Mouse (Mus musculus) kidney, embryonic 14.5 days (tissue): Measurements from ENCODE around the gene Sost. TPM values are rescaled to one million over a fixed set of nuclear protein-coding genes. Genes with fewer than 3 reads are reported as not detected.

ENCODE experiments used
- ATAC-seq: fragments of 200-750 bp; cut with Nextera tagmentation; 2 replicates; pipeline ENCODE4 v1.8.0; 2017; ENCODE audit warnings: moderate number of reproducible peaks, mild to moderate bottlenecking, moderate TSS enrichment, moderate library complexity; ENCODE audit not compliant: low FRiP score, low TSS enrichment
- H3K27ac ChIP-seq: fragments of 300-500 bp; sonication (generic); 2 replicates; pipeline ENCODE4 v1.5.1; 2014; ENCODE audit warnings: low read depth, mild to moderate bottlenecking, low read length, moderate library complexity, mixed read lengths
- H3K27me3 ChIP-seq: fragments of 300-500 bp; sonication (generic); 2 replicates; pipeline ENCODE4 v1.6.1; 2014; ENCODE audit warnings: mild to moderate bottlenecking, low read length; ENCODE audit not compliant: control insufficient read depth, insufficient read depth
- H3K36me3 ChIP-seq: fragments of 300-500 bp; sonication (generic); 2 replicates; pipeline ENCODE4 v1.6.1; 2014; ENCODE audit warnings: low read length, mixed read lengths; ENCODE audit not compliant: control insufficient read depth, insufficient read depth
- H3K4me1 ChIP-seq: fragments of 300-500 bp; sonication (generic); 2 replicates; pipeline ENCODE4 v1.6.1; 2014; ENCODE audit warnings: low read length, mixed read lengths; ENCODE audit not compliant: control insufficient read depth, insufficient read depth
- H3K4me2 ChIP-seq: fragments of 300-500 bp; sonication (generic); replicated peaks from 2 replicates; pipeline ENCODE4 v1.6.1; 2014; ENCODE audit warnings: low read depth, mild to moderate bottlenecking, low read length
- H3K4me3 ChIP-seq: fragments of 300-500 bp; sonication (generic); 2 replicates; pipeline ENCODE4 v1.5.1; 2014; ENCODE audit warnings: mild to moderate bottlenecking, low read length
- H3K9ac ChIP-seq: fragments of 300-500 bp; sonication (generic); 2 replicates; pipeline ENCODE4 v1.6.1; 2014; ENCODE audit warnings: low read depth, mild to moderate bottlenecking, low read length, moderate library complexity
- H3K9me3 ChIP-seq: fragments of 300-500 bp; sonication (generic); 2 replicates; pipeline ENCODE4 v1.6.1; 2016; ENCODE audit warnings: low read length; ENCODE audit not compliant: control insufficient read depth
- WGBS: fragments of 180-500 bp; shearing (Covaris S2); extraction: QIAGEN DNeasy Blood & Tissue Kit; methylation state at CpG from one replicate; pipeline ENCODE4 v1.1.7; 2014; 5-methylcytosine and 5-hydroxymethylcytosine counted together
- polyA plus RNA-seq: library from polyadenylated mRNA; unstranded; fragments of >200 nt; fragmentation: Nextera tagmentation; extraction: Ambion mirVana; gene quantifications from 2 replicates; pipeline ENCODE4 v1.2.1, GENCODE M21; 2014

The Sost gene
- 0.09 and 0.73 TPM in 2 replicates for polyA plus RNA-seq

DNA sequence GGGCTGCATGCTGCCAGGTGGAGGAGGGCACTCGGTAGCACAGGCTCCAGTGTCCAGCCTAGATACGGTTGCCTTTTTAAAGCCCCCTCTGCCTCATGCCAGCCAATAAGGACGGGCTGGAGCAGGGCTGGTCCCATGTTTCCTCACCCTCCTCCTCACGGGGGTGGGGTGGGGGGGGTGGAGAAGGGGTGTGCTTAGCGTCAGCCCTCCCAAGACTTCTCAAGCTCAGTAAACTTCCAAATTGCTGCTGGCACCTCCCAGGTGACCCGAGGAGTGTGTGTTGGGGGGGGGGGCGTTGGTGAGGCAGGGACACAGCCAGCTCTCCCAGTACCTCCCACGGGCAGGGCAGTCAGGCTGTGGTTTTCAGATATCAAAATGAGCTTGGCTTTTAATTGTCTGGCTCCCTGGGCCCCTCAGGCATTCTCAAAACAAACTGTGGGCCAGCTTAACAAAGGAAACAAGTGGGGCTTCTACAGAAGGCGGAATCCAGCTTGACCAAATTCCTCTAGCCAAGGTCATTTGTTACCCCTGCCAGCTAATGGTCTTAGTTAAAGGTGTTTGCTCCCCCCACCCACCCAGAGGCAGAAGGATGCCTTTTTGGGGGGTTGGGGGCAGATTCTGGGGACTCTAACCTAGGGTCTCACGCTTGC lies at the start of gene Sost:
Gene Sost (minus strand): TSS at position 51 of the 650 bp plus-strand sequence.
- WGBS: 19% methylated on average over 9 of the region's 10 CpGs
- peaks cover 57% of the 10 kb centered on the region for H3K4me1 ChIP-seq
- no peaks in the 10 kb centered on the region for H3K9me3 ChIP-seq
- no peak within 1 kb of the TSS for H3K9ac ChIP-seq
- H3K27ac ChIP-seq: no peak within 1 kb of the TSS
- H3K36me3 ChIP-seq: no peaks in the 10 kb centered on the region
- peak within 1 kb of the TSS; percentile 15 for H3K4me2 ChIP-seq
- ATAC-seq: no peak
- H3K4me3 ChIP-seq: no peak within 1 kb of the TSS
- peaks cover 28% of the 10 kb centered on the region for H3K27me3 ChIP-seq

DNA sequence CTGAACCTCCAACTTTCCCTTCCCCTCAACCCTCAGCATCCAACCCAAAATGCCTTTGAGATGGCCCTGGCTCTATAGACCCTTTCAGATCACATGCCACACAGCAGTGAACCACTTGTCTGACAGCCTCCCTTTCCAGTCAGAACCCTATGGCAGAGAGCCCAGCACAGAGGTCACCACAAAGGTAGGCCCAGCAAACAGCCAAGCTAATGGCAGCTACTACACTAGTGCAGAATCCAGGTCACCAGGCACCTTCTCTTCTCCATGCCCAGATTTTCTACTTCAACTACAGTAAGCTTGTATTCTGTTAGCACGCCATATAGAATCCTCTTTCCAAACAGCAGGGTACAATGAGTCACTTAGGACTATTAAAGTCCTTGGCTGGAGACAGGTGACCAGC lies 49.3 kb upstream of the Sost start:
- Histone ChIP-seq H3K27me3 (no peaks in the 10 kb centered on the region), H3K4me3 (no peak overlapping the region), H3K9ac (no peak overlapping the region), H3K4me1 (no peaks in the 10 kb centered on the region), H3K4me2 (no peak overlapping the region), H3K9me3 (no peaks in the 10 kb centered on the region), H3K36me3 (peaks cover 5% of the 10 kb centered on the region; the same call in 1 of the 2 replicates), H3K27ac (no peak overlapping the region)
- no peak for ATAC-seq
- WGBS: 96% methylated on average over 1 of the region's 1 CpGs

DNA sequence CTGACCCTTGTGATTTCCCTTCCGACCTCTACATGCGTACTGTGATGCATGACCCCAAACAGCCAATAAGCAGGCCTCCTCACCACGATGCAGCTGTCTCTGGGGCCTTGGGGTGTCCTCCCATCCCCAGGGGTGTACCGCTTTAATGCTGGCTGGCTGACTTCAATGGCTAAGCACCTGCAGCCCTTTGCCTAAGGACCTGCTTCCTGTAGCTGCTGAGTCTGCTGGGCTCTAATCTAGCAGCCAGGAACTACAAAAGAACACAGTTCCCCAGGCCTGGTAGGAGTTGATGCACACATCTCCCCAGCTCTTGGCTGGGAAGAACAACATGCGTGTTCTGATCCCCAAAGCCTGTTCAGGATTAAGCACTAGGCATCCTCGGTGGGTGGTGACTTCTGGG lies 48.7 kb upstream of the Sost start:
- no peaks in the 10 kb centered on the region for H3K27me3 ChIP-seq
- H3K4me2 ChIP-seq: no peak overlapping the region
- H3K9ac ChIP-seq: no peak overlapping the region
- H3K4me1 ChIP-seq: no peaks in the 10 kb centered on the region
- no peak for ATAC-seq
- peaks cover 5% of the 10 kb centered on the region; the same call in 1 of the 2 replicates for H3K36me3 ChIP-seq
- H3K27ac ChIP-seq: no peak overlapping the region
- no peaks in the 10 kb centered on the region for H3K9me3 ChIP-seq
- H3K4me3 ChIP-seq: no peak overlapping the region
- WGBS: 48% methylated on average over 6 of the region's 6 CpGs

DNA sequence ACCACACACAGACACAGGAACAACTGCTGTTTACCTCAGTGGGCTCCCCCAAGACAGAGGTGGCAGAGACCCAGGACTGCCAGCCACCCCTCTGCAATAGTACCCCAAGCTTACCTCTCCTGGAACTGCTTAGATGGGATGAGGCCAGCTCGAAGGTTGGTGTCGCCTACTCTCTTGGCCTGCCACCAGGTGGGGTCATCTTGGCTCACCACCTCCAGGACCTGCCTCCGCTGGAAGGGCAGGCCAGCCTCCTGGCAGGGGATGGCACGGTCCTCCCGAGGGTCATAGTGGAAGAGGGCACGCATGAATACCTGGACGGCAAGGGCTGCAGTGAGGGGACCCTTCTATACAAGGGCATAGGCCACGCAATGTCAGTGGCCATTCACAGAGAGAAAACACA lies 46.4 kb upstream of the Sost start:
- no peaks in the 10 kb centered on the region for H3K4me1 ChIP-seq
- no peak for ATAC-seq
- 76% methylated on average over 8 of the region's 8 CpGs for WGBS

DNA sequence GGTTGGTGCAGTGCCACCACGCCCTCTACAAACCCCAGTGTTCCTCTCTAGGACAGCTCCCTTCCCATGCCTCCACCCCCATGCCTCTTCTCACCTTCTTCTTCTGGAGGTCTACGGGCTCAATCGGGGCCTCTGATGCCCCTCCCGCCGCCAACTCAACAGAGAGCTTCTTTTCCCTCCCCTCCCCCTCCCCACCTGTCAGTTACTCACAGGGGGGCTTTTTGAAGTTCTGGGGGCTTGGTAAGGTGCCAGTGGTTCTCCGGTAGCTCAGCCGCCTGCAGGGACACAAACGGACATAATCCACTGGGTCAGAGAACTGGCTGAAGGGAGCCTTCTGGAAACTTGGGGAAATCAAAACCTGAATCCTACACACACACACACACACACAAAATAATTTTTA lies 44.7 kb upstream of the Sost start:
- H3K9ac ChIP-seq: no peak overlapping the region

More for the DNA sequence above, 46.4 kb upstream of the Sost start:
- Histone ChIP-seq H3K4me2 (no peak overlapping the region), H3K27me3 (no peaks in the 10 kb centered on the region), H3K9ac (no peak overlapping the region), H3K36me3 (peaks cover 9% of the 10 kb centered on the region; the same call in 1 of the 2 replicates), H3K9me3 (no peaks in the 10 kb centered on the region), H3K4me3 (no peak overlapping the region), H3K27ac (no peak overlapping the region)

DNA sequence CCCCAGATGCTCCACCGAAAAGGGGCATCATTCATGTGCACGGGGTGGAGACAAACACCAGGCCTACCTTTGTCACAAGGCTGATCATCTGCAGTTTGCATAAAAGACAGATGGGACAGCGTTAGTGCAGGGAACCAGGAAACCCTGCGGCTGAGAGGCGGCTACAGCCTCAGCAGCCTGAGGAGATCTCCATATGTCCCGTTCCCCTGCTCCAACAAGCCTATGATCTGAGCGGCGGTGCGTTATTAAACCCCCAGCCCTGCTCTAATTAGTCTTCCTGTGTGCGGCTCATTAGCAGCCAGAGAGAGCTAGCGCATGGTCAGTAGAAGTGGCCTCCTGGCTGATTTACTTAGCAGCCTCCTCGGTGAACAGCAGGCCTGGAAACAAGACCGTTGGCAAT lies 43.3 kb upstream of the Sost start:
- no peaks in the 10 kb centered on the region for H3K4me1 ChIP-seq
- no peak overlapping the region for H3K4me3 ChIP-seq
- no peak overlapping the region for H3K4me2 ChIP-seq
- no peak for ATAC-seq
- no peak overlapping the region for H3K27ac ChIP-seq
- H3K9ac ChIP-seq: no peak overlapping the region
- H3K9me3 ChIP-seq: no peaks in the 10 kb centered on the region
- 50% methylated on average over 13 of the region's 13 CpGs for WGBS
- no peaks in the 10 kb centered on the region for H3K27me3 ChIP-seq
- H3K36me3 ChIP-seq: peaks cover 13% of the 10 kb centered on the region; the same call in 1 of the 2 replicates

More for the DNA sequence above, 44.7 kb upstream of the Sost start:
- H3K27me3 ChIP-seq: no peaks in the 10 kb centered on the region
- H3K4me1 ChIP-seq: no peaks in the 10 kb centered on the region
- no peak overlapping the region for H3K4me2 ChIP-seq
- no peaks in the 10 kb centered on the region for H3K9me3 ChIP-seq
- H3K4me3 ChIP-seq: no peak overlapping the region
- peaks cover 13% of the 10 kb centered on the region; the same call in 1 of the 2 replicates for H3K36me3 ChIP-seq
- 73% methylated on average over 8 of the region's 8 CpGs for WGBS
- no peak for ATAC-seq
- H3K27ac ChIP-seq: no peak overlapping the region

DNA sequence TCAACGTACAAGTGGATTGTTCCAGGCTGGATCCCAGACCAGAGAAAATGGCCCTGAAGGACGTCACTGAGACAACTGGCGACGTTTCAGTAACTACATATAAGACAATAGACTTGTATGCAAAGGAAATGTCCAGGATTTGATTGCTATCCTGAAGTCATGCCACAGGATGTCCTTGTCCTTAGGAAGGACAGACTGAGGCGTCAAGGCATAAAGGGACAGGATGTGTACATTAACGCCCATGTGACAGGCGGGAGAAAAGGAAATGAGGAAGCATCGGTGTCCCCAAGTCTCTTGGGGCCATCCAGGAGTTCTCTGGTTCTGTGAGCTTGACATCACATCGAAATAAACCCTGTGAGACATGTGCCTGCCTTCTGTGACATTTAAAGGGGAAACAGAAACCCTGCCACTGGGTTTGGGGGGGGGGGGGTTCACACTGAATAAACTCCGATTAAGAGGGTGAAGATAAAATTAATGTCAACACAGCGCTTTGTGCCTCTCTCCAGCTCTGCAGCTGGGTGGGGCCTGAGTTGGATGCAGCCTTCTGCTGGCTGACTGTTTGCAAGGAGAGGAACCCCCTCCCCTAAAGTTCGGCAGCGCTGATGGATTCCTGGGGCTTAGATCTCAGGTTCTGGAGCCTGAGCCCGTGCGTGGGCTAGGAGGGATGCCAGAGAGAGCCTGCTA lies 42.3 kb upstream of the Sost start:
- H3K36me3 ChIP-seq: peaks cover 13% of the 10 kb centered on the region; the same call in 1 of the 2 replicates
- WGBS: 79% methylated on average over 15 of the region's 15 CpGs

DNA sequence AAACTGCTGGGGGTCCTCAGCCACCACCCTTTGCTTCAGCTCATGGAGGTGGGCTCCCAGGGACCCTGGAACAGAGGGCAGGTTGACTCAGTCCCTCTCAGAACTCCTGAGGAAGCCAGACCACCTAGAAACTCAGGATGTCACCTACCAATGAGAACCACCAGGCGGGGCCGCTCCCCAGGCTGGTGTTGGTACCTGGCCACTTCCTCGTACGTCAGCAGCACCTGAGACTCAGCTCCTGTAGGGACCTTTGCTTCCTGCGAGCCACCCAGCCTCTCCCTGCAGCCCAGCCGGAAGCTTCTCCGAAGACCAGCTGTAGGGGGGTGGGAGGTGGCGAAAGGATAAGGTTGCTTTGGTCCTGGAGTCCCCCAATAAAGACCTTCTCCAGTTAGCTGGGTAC lies 41.6 kb upstream of the Sost start:
- Histone ChIP-seq H3K9ac (no peak overlapping the region), H3K36me3 (peaks cover 12% of the 10 kb centered on the region; the same call in 1 of the 2 replicates), H3K27ac (no peak overlapping the region), H3K9me3 (no peaks in the 10 kb centered on the region; the same call in 1 of the 2 replicates), H3K27me3 (no peaks in the 10 kb centered on the region), H3K4me3 (no peak overlapping the region), H3K4me2 (no peak overlapping the region), H3K4me1 (no peaks in the 10 kb centered on the region)
- ATAC-seq: no peak
- 96% methylated on average over 8 of the region's 8 CpGs for WGBS

More for the DNA sequence above, 42.3 kb upstream of the Sost start:
- no peaks in the 10 kb centered on the region; the same call in 1 of the 2 replicates for H3K9me3 ChIP-seq
- no peak for ATAC-seq
- no peak overlapping the region for H3K9ac ChIP-seq
- H3K4me2 ChIP-seq: no peak overlapping the region
- H3K27ac ChIP-seq: no peak overlapping the region
- H3K27me3 ChIP-seq: no peaks in the 10 kb centered on the region
- H3K4me1 ChIP-seq: no peaks in the 10 kb centered on the region
- no peak overlapping the region for H3K4me3 ChIP-seq

DNA sequence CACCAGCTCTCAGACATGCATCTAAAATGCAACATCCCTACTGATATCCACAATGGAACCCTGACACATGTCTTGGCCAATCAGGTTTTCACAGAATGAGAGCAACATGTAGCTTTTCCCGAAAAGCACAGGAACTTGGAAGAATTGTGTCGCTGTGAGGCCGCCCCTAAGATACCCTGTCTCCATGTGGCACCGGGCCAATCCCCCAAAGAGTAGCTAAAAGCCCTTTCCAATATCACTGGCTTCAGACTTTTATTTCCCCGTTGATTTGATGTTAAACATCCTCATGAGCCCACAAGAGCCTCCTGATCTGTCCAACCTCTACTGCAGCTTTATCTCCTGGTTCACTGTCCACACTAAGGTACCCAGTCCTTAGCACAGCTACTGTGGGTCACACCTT lies 39.9 kb upstream of the Sost start:
- peaks cover 8% of the 10 kb centered on the region; the same call in 1 of the 2 replicates for H3K36me3 ChIP-seq
- no peak overlapping the region for H3K4me2 ChIP-seq
- H3K27me3 ChIP-seq: no peaks in the 10 kb centered on the region
- no peak overlapping the region for H3K4me3 ChIP-seq
- 89% methylated on average over 5 of the region's 5 CpGs for WGBS
- no peak for ATAC-seq
- H3K27ac ChIP-seq: no peak overlapping the region
- no peaks in the 10 kb centered on the region for H3K4me1 ChIP-seq
- H3K9ac ChIP-seq: no peak overlapping the region
- H3K9me3 ChIP-seq: no peaks in the 10 kb centered on the region; the same call in 1 of the 2 replicates
